Mouse (Mus musculus): ENCODE measurements around the gene Smg5.

GRCm38 (mm10) chr3:88398666-88399065, 62.6 kb downstream of the Smg5 start:
- TF ChIP-seq CTCF (IDR thresholded peaks at IDR 0.05; ENCODE audit: low read depth) (no peak), EP300 (optimal IDR thresholded peaks at IDR 0.05) (no peak)
